Mouse (Mus musculus) ES-Bruce4 (cell line): ENCODE measurements around the gene Stk4. TPM values are rescaled to one million over a fixed set of nuclear protein-coding genes. Genes with fewer than 3 reads are reported as not detected.

Experiments used
- H3K27ac ChIP-seq: 2 replicates; pipeline ENCODE4 v1.5.1; 2012; ENCODE audit warnings: low read length, inconsistent platforms; ENCODE audit not compliant: insufficient read depth
- H3K27me3 ChIP-seq: 2 replicates; pipeline ENCODE4 v1.6.1; 2012; ENCODE audit warnings: mild to moderate bottlenecking, low read length, inconsistent platforms; ENCODE audit not compliant: control insufficient read depth, poor library complexity, insufficient read depth, severe bottlenecking
- H3K36me3 ChIP-seq: 2 replicates; pipeline ENCODE4 v1.6.1; 2012; ENCODE audit warnings: inconsistent platforms, mild to moderate bottlenecking, low read length, moderate library complexity; ENCODE audit not compliant: control insufficient read depth, poor library complexity, insufficient read depth, severe bottlenecking
- H3K4me1 ChIP-seq: one replicate; pipeline ENCODE4 v1.8.1; 2011; ENCODE audit warnings: low read length; ENCODE audit not compliant: control insufficient read depth, insufficient read depth
- H3K4me3 ChIP-seq: 2 replicates; pipeline ENCODE4 v1.5.1; 2011; ENCODE audit warnings: low read depth, mild to moderate bottlenecking, low read length
- H3K9ac ChIP-seq: 2 replicates; pipeline ENCODE4 v1.6.1; 2012; ENCODE audit warnings: low read depth, mild to moderate bottlenecking, inconsistent platforms; ENCODE audit not compliant: poor library complexity, severe bottlenecking
- H3K9me3 ChIP-seq: replicated peaks from 2 replicates; pipeline ENCODE4 v1.6.1; 2012; ENCODE audit warnings: mild to moderate bottlenecking, low read length, inconsistent platforms; ENCODE audit not compliant: control insufficient read depth, poor library complexity, insufficient read depth, severe bottlenecking
- CTCF ChIP-seq: IDR thresholded peaks from one replicate; pipeline ENCODE4 v1.8.1; 2011; ENCODE audit warnings: low read depth, low read length
- EP300 ChIP-seq: IDR thresholded peaks from 2 replicates; pipeline ENCODE4 v1.6.1; 2011; ENCODE audit warnings: low read depth, low read length; ENCODE audit not compliant: insufficient read depth
- POLR2A ChIP-seq: IDR thresholded peaks from one replicate; pipeline ENCODE4 v1.8.1; 2011; ENCODE audit warnings: low read length; ENCODE audit not compliant: insufficient read depth
- polyA plus RNA-seq: library from polyadenylated mRNA; stranded (reverse); fragments of >200 nt; gene quantifications from 2 replicates; pipeline ENCODE4 v1.2.4, GENCODE M21; 2011; ENCODE audit warnings: low read depth; ENCODE audit not compliant: missing spikeins, insufficient read depth, insufficient read length

Stk4 gene
- polyA plus RNA-seq, 1 experiment = 74.8 TPM

GRCm38 (mm10) chr2:164083609-164084341 is 13.7 kb downstream of the Stk4 start:
- Histone ChIP-seq H3K4me1 (no peaks in the 10 kb centered on the region), H3K9me3 (no peaks in the 10 kb centered on the region), H3K27me3 (no peaks in the 10 kb centered on the region), H3K4me3 (no peak overlapping the region), H3K27ac (no peak overlapping the region), H3K9ac (no peak overlapping the region), H3K36me3 (peaks cover 31% of the 10 kb centered on the region)
- no peak for TF ChIP-seq EP300
- TF ChIP-seq POLR2A = no peak
- no peak for TF ChIP-seq CTCF

GRCm38 (mm10) chr2:164084342-164084700 is 14.2 kb downstream of the Stk4 start:
- H3K27me3 ChIP-seq = no peaks in the 10 kb centered on the region
- H3K4me1 ChIP-seq = no peaks in the 10 kb centered on the region
- H3K4me3 ChIP-seq = no peak overlapping the region
- peaks cover 31% of the 10 kb centered on the region for H3K36me3 ChIP-seq
- no peak overlapping the region for H3K9ac ChIP-seq
- H3K27ac ChIP-seq = no peak overlapping the region
- no peaks in the 10 kb centered on the region for H3K9me3 ChIP-seq
- TF ChIP-seq POLR2A (no peak), EP300 (no peak), CTCF (no peak)

- TF ChIP-seq CTCF (no peak), POLR2A (no peak), EP300 (no peak)
- Histone ChIP-seq H3K27ac (no peak overlapping the region), H3K9me3 (no peaks in the 10 kb centered on the region)
Measured at GRCm38 (mm10) chr2:164087416-164088017, 17.4 kb downstream of the Stk4 start.

GRCm38 (mm10) chr2:164089508-164089907 is 19.4 kb downstream of the Stk4 start:
- no peak overlapping the region for H3K4me3 ChIP-seq
- H3K27me3 ChIP-seq = no peaks in the 10 kb centered on the region
- TF ChIP-seq EP300 (no peak), POLR2A (no peak), CTCF (no peak)
- no peak overlapping the region for H3K27ac ChIP-seq
- H3K9me3 ChIP-seq = no peaks in the 10 kb centered on the region
- H3K4me1 ChIP-seq = no peaks in the 10 kb centered on the region
- H3K36me3 ChIP-seq = peaks cover 13% of the 10 kb centered on the region
- H3K9ac ChIP-seq = no peak overlapping the region

More at GRCm38 (mm10) chr2:164087416-164088017, 17.4 kb downstream of the Stk4 start:
- no peak overlapping the region for H3K4me3 ChIP-seq
- H3K9ac ChIP-seq = no peak overlapping the region
- peaks cover 14% of the 10 kb centered on the region for H3K36me3 ChIP-seq
- no peaks in the 10 kb centered on the region for H3K4me1 ChIP-seq
- no peaks in the 10 kb centered on the region for H3K27me3 ChIP-seq

- no peak overlapping the region for H3K4me3 ChIP-seq
- no peak overlapping the region for H3K9ac ChIP-seq
- no peak for TF ChIP-seq EP300
- peak; percentile 21 for TF ChIP-seq CTCF
- no peak for TF ChIP-seq POLR2A
- no peaks in the 10 kb centered on the region for H3K27me3 ChIP-seq
- H3K27ac ChIP-seq = no peak overlapping the region
- peaks cover 19% of the 10 kb centered on the region for H3K36me3 ChIP-seq
- H3K4me1 ChIP-seq = no peaks in the 10 kb centered on the region
- no peaks in the 10 kb centered on the region for H3K9me3 ChIP-seq
Measured at GRCm38 (mm10) chr2:164094152-164094551, 24.0 kb downstream of the Stk4 start.

- H3K9ac ChIP-seq = no peak overlapping the region
- H3K36me3 ChIP-seq = peaks cover 23% of the 10 kb centered on the region
- H3K9me3 ChIP-seq = no peaks in the 10 kb centered on the region
- H3K27me3 ChIP-seq = no peaks in the 10 kb centered on the region
- no peak overlapping the region for H3K27ac ChIP-seq
- H3K4me3 ChIP-seq = no peak overlapping the region
- no peaks in the 10 kb centered on the region for H3K4me1 ChIP-seq
- TF ChIP-seq EP300 (no peak), POLR2A (no peak), CTCF (no peak)
Measured at GRCm38 (mm10) chr2:164098603-164099250, 28.6 kb downstream of the Stk4 start.
